Mouse (Mus musculus) adrenal gland, postnatal 36 days (tissue): ENCODE data around the gene Il13. TPM values are rescaled to one million over a fixed set of nuclear protein-coding genes. Genes with fewer than 3 reads are reported as not detected.
A peak's percentile ranks its signal among the peaks of the same experiment; 100 is the strongest.

Experiments
- DNase-seq, 2 experiments: peaks; one replicate each; pipeline ENCODE4 v3.0.0; 2021; ENCODE audit warnings: mixed read lengths in 1 of 2
- long read RNA-seq, 2 experiments: library from polyadenylated mRNA; stranded (forward); transcript quantifications; one replicate each; pipeline ENCODE4 v2.0.0; 2021; ENCODE audit warnings: borderline sequencing depth in 2 of 2
- total RNA-seq, 2 experiments: library from RNA; stranded (reverse); gene quantifications; 2 replicates each; pipeline ENCODE4 v1.2.3; 2021

The Il13 gene
- not detected for total RNA-seq
- long read RNA-seq, experiment 1 = 0 reads
- long read RNA-seq, experiment 2 = 0 reads

- no peak for DNase-seq
These were observed at the start of gene Il13 for GRCm38 (mm10) chr11:53634556-53634955. Il13 (minus strand) TSS chr11:53634702.

- DNase-seq = no peak
These were observed 48.6 kb upstream of the Il13 start for GRCm38 (mm10) chr11:53682994-53683530.

- DNase-seq = no peak
These were observed 47.7 kb upstream of the Il13 start for GRCm38 (mm10) chr11:53682170-53682569.

GRCm38 (mm10) chr11:53681686-53682085 lies 47.2 kb upstream of the Il13 start:
- no peak for DNase-seq

- no peak for DNase-seq
These were observed 45.6 kb upstream of the Il13 start for GRCm38 (mm10) chr11:53680141-53680540.

GRCm38 (mm10) chr11:53671414-53671813 lies 36.9 kb upstream of the Il13 start:
- DNase-seq = no peak

GRCm38 (mm10) chr11:53664091-53664490 lies 29.6 kb upstream of the Il13 start:
- DNase-seq = no peak

- no peak for DNase-seq
These were observed 28.5 kb upstream of the Il13 start for GRCm38 (mm10) chr11:53662794-53663674.

- DNase-seq = no peak
These were observed 23.3 kb upstream of the Il13 start for GRCm38 (mm10) chr11:53657828-53658227.

- no peak for DNase-seq
These were observed 22.9 kb upstream of the Il13 start for GRCm38 (mm10) chr11:53657381-53657780.

- no peak for DNase-seq
These were observed 22.2 kb upstream of the Il13 start for GRCm38 (mm10) chr11:53656558-53657202.

- no peak for DNase-seq
These were observed 20.5 kb upstream of the Il13 start for GRCm38 (mm10) chr11:53655043-53655442.

GRCm38 (mm10) chr11:53652427-53652826 lies 17.9 kb upstream of the Il13 start:
- DNase-seq = no peak

GRCm38 (mm10) chr11:53651441-53651840 lies 16.9 kb upstream of the Il13 start:
- DNase-seq = no peak

GRCm38 (mm10) chr11:53644017-53644416 lies 9.5 kb upstream of the Il13 start:
- no peak for DNase-seq

GRCm38 (mm10) chr11:53642744-53643279 lies 8.3 kb upstream of the Il13 start:
- DNase-seq = no peak

- no peak for DNase-seq
These were observed 3.3 kb upstream of the Il13 start for GRCm38 (mm10) chr11:53637803-53638260.

- DNase-seq = no peak
These were observed 2.7 kb upstream of the Il13 start for GRCm38 (mm10) chr11:53637046-53637802.

GRCm38 (mm10) chr11:53636183-53636646 lies 1.7 kb upstream of the Il13 start:
- peak; percentile 12 to 37 for DNase-seq

GRCm38 (mm10) chr11:53635590-53636182 lies 1.2 kb upstream of the Il13 start:
- DNase-seq = no peak

GRCm38 (mm10) chr11:53633644-53634043 lies 858 bp downstream of the Il13 start:
- no peak for DNase-seq
